Mouse (Mus musculus): ENCODE measurements at regions not wholly inside any gene's neighbourhood (a gene's known extent, or its start where the extent isn't known, plus 50 kb on each side); places are given as distances from the start of the nearest gene placed in this dataset.

DNA sequence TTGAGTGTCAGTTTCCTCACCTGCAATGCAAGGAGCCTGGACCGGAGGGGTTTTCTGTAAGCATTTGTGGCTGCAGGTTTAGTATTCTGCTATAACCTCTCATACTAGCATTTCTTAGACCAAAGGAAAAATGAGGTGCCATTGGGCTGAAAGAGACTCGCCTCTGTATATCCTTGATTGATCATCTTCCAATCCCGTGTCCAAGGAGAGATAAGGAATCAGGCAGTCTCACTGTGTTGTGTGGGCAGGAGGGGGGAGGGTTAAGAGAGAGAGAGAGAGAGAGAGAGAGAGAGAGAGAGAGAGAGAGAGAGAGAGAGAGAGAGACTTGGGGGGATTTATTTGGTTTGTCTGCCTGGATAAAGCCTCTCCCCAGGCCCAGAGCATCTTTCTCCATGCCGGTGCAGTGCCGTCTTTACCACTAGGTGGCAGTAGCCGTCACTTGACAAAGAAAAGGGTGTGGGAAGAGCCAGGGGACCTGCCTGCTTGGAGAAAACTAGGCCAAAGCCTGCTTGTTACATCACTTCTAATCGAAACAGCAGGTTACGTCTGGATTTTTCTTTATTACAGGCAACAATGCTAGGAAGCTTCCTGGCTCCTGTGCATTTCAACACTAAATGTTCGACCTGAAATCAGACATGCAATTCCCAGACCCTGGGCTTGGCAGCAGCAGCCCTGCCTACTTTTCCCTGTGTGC lies 56.1 kb upstream of the Ces5a start:
- peak; percentile 64 for DNase-seq
- TF ChIP-seq POLR2A (IDR thresholded peaks at IDR 0.05; ENCODE audit: borderline replicate concordance, extremely low read depth, low read depth, low read length) (no peak), CTCF (IDR thresholded peaks at IDR 0.05; ENCODE audit: insufficient read depth, low read length) (peak; percentile 82)
- Histone ChIP-seq H3K4me3 (replicated peaks; ENCODE audit: extremely low read depth, low read depth, low read length) (no peak overlapping the region), H3K4me1 (ENCODE audit: control insufficient read depth, insufficient read depth, low read length) (no peaks in the 10 kb centered on the region)
- 33% methylated on average over 9 of the region's 9 CpGs for WGBS

DNA sequence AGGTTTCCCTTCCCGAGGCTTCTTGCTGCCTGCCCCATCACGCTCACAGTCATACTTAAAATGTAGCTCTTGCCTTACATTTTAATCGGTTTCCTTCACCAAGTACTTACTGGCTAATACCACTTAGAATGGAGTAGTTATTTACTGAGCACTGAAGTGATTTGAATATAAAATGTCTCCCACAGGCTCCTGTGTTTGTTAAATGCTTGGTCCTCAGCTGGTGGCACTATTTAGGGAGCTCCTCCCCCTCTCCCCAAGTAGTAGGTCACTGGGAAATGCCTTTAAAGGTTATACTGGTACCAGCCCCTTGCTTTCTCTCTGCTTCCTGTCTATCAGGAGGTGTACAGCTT lies 56.6 kb upstream of the Ces5a start:
- no peak overlapping the region for H3K4me3 ChIP-seq (replicated peaks; ENCODE audit: extremely low read depth, low read depth, low read length)
- TF ChIP-seq POLR2A (IDR thresholded peaks at IDR 0.05; ENCODE audit: borderline replicate concordance, extremely low read depth, low read depth, low read length) (no peak), CTCF (IDR thresholded peaks at IDR 0.05; ENCODE audit: insufficient read depth, low read length) (no peak)
- no peak for DNase-seq
- WGBS: 35% methylated on average over 3 of the region's 3 CpGs
- H3K4me1 ChIP-seq (ENCODE audit: control insufficient read depth, insufficient read depth, low read length): no peaks in the 10 kb centered on the region

DNA sequence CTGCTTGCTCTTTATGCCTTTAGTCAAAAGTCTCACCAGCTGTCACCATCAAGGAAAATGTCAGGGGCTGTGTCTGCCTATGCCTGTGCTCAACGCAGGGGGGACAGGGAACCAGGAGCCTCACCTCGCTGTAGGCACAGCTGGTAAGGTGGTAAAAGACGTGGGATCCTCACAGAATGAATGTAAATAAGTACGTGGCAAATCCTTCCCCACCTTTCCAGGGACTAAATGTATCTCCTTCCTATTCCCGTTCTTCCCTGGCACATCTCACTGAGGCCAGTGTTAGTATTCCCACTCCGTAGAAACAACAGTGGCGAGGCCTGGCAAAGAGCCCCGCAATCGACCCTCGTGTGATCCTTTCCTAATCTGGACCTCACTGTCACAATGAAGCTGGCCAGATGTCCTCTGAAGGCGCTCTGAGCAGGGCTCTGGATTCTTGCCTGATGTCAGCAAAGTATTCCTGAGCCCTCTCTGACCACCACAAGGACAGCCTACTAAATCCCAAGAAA lies 63.0 kb upstream of the Ces5a start:
- H3K4me3 ChIP-seq (replicated peaks; ENCODE audit: extremely low read depth, low read depth, low read length): no peak overlapping the region
- TF ChIP-seq POLR2A (IDR thresholded peaks at IDR 0.05; ENCODE audit: borderline replicate concordance, extremely low read depth, low read depth, low read length) (no peak), CTCF (IDR thresholded peaks at IDR 0.05; ENCODE audit: insufficient read depth, low read length) (no peak)
- peak; percentile 9 for DNase-seq
- H3K4me1 ChIP-seq (ENCODE audit: control insufficient read depth, insufficient read depth, low read length): no peaks in the 10 kb centered on the region
- 24% methylated on average over 11 of the region's 11 CpGs for WGBS

DNA sequence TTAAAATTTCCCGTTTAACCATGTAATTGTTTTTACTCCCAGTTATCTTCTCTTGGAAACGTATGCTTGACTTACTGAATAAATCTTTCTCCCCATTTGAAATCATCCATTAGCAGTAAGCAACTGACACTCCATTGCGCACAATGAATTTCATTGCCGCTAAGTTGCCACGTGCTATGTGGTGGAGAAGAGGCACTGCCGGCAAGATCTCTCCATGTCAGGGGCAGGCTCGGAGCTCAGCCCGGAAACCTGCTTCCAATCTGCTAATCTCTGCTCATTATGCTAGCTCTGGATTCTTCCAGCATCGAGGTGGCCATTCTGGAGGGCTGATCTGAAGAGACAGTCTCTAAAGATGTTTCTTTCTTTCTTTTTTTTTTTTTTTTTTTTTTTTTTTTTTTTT lies 63.7 kb upstream of the Ces5a start:
- TF ChIP-seq CTCF (IDR thresholded peaks at IDR 0.05; ENCODE audit: insufficient read depth, low read length): no peak
- no peak for TF ChIP-seq POLR2A (IDR thresholded peaks at IDR 0.05; ENCODE audit: borderline replicate concordance, extremely low read depth, low read depth, low read length)
- WGBS: 50% methylated on average over 9 of the region's 9 CpGs
- no peak for DNase-seq
- Histone ChIP-seq H3K4me1 (ENCODE audit: control insufficient read depth, insufficient read depth, low read length) (no peaks in the 10 kb centered on the region), H3K4me3 (replicated peaks; ENCODE audit: extremely low read depth, low read depth, low read length) (no peak overlapping the region)

DNA sequence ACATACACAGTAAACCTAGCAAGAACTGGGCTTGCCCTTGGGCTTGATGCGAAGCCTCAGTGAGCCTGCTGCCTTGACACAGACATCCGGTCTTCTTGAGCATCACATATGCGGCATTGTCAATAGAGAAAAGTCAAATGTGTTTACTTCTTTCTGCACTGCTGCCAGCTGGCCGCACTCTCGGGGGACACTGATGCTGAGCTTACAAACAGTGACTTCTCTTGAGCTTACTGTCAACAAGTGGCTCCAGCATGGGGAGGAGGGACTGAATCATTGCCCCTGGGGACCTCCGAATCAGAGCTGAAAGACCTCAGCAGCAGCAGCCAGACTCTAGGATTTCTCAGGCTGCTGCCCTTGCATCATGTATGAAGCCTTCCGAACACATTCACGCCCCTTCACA lies 64.1 kb upstream of the Ces5a start:
- no peak for DNase-seq
- TF ChIP-seq CTCF (IDR thresholded peaks at IDR 0.05; ENCODE audit: insufficient read depth, low read length) (no peak), POLR2A (IDR thresholded peaks at IDR 0.05; ENCODE audit: borderline replicate concordance, extremely low read depth, low read depth, low read length) (no peak)
- H3K4me3 ChIP-seq (replicated peaks; ENCODE audit: extremely low read depth, low read depth, low read length): no peak overlapping the region
- 41% methylated on average over 8 of the region's 8 CpGs for WGBS
- H3K4me1 ChIP-seq (ENCODE audit: control insufficient read depth, insufficient read depth, low read length): no peaks in the 10 kb centered on the region

DNA sequence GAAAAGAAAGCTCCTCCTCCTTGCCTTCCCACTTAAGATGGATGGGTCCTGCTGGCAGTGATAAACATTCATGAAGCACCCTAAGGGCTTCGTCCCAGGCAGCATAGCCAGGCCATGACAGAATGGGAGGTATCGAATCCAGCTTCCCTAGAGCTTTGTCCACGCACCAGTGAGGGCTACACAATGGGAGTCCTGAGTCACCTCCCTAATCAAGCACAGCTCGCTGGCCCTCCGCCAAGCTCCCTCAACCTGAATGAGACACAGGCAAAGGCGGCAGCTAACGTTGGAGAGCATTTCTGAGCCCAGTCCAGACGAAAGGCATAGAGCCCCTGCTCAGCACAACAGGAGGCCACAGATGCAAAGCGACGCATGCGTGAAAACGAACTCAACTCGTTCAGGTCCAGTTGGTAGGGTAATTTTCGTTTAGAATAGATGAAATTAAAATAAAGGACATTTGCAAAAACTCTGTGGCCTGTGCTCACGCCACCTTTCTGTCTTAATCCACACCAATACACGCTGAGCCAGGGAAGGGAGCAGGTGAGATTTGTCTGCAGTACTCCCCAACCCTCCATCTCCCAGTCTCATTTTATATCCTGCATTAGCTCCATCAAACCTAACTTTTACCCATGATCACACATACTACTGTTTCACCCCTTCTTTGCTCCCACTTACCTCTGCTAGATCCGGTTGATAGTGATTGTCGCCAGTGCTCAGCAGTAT lies 91.3 kb upstream of the Ces5a start:
- Histone ChIP-seq H3K4me3 (replicated peaks; ENCODE audit: extremely low read depth, low read depth, low read length) (no peak overlapping the region), H3K4me1 (ENCODE audit: control insufficient read depth, insufficient read depth, low read length) (no peaks in the 10 kb centered on the region)
- WGBS: 25% methylated on average over 18 of the region's 18 CpGs
- no peak for TF ChIP-seq CTCF (IDR thresholded peaks at IDR 0.05; ENCODE audit: insufficient read depth, low read length)
- no peak for TF ChIP-seq POLR2A (IDR thresholded peaks at IDR 0.05; ENCODE audit: borderline replicate concordance, extremely low read depth, low read depth, low read length)
- DNase-seq: peak; percentile 4

DNA sequence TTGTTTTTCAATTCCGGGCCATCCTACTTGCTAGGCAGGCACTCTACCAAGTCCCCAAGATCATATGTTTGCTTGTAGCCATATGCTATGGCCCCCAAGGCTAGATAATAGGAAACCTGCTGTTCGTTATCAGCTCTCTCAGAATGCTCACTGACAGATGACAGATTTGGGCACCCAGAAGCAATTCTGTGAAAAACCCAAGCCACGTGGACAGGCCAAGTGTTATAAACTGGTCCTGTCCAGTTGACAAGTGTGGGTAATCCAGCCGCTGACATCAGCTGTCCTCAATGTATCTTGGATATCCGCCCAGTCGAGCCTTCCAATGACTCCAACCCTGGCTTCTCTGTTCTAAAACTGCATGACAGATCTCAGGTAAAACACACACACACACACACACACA lies 92.0 kb upstream of the Ces5a start:
- no peak for DNase-seq
- WGBS: 46% methylated on average over 6 of the region's 6 CpGs
- no peak for TF ChIP-seq POLR2A (IDR thresholded peaks at IDR 0.05; ENCODE audit: borderline replicate concordance, extremely low read depth, low read depth, low read length)
- no peak for TF ChIP-seq CTCF (IDR thresholded peaks at IDR 0.05; ENCODE audit: insufficient read depth, low read length)
- no peaks in the 10 kb centered on the region for H3K4me1 ChIP-seq (ENCODE audit: control insufficient read depth, insufficient read depth, low read length)
- H3K4me3 ChIP-seq (replicated peaks; ENCODE audit: extremely low read depth, low read depth, low read length): no peak overlapping the region

DNA sequence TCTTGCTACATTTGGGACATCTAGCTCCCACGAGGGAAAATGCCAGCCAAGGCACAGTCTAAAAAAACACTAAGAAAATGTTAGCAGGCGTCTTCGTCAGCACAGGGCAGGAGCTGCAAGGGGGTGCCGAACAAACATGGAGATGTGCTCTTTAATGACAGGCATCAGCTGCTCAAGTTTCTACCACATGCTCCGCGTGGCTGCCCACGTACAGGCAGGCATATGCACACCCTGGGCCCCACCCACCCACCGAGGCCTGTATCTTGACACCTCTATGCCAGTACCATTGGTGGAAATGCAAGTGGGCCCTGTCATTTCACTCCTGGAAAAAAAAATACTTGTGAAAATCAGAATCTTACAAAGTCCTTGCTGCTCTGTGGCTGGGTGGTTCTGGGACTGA lies 97.3 kb upstream of the Ces5a start:
- TF ChIP-seq POLR2A (IDR thresholded peaks at IDR 0.05; ENCODE audit: borderline replicate concordance, extremely low read depth, low read depth, low read length): no peak
- TF ChIP-seq CTCF (IDR thresholded peaks at IDR 0.05; ENCODE audit: insufficient read depth, low read length): no peak

DNA sequence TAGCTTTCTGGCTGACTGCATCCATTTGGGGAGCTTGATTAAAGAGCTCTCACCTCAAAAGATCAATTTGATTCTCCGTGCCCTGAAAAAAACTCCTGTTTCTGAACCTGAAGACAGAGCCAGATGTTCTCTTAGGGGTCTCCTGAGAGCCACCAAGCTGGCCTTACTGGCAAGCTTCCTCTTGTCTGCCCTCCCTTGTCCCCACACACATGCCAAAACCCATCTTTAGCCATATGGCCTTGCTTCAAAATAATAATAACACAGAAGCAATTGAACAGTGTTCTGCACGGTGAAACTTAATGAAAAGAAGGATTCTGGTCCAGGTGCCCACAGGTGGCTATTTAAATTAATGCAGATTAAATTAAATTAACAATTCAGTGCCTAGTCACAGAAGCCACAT lies 107.1 kb upstream of the Ces5a start:
- Histone ChIP-seq H3K4me3 (replicated peaks; ENCODE audit: extremely low read depth, low read depth, low read length) (no peak overlapping the region), H3K4me1 (ENCODE audit: control insufficient read depth, insufficient read depth, low read length) (no peaks in the 10 kb centered on the region)
- WGBS: 51% methylated on average over 2 of the region's 2 CpGs
- no peak for DNase-seq
- TF ChIP-seq CTCF (IDR thresholded peaks at IDR 0.05; ENCODE audit: insufficient read depth, low read length): no peak
- no peak for TF ChIP-seq POLR2A (IDR thresholded peaks at IDR 0.05; ENCODE audit: borderline replicate concordance, extremely low read depth, low read depth, low read length)

More for the DNA sequence above, 97.3 kb upstream of the Ces5a start:
- WGBS: 75% methylated on average over 8 of the region's 8 CpGs
- Histone ChIP-seq H3K4me1 (ENCODE audit: control insufficient read depth, insufficient read depth, low read length) (no peaks in the 10 kb centered on the region), H3K4me3 (replicated peaks; ENCODE audit: extremely low read depth, low read depth, low read length) (no peak overlapping the region)
- no peak for DNase-seq
